Mouse (Mus musculus): ENCODE measurements around the gene Abhd16a. TPM values are rescaled to one million over a fixed set of nuclear protein-coding genes. Genes with fewer than 3 reads are reported as not detected.

Gene Abhd16a
- polyA plus RNA-seq, 1 experiment: 211 TPM

- Histone ChIP-seq H3K9me3 (no peaks in the 10 kb centered on the region), H3K4me3 (replicated peaks) (peak overlapping the region; percentile 96), H3K36me3 (replicated peaks; ENCODE audit: low read length) (peaks cover 59% of the 10 kb centered on the region), H3K27me3 (replicated peaks) (no peaks in the 10 kb centered on the region), H3K4me1 (peaks cover 76% of the 10 kb centered on the region)
- no peak for TF ChIP-seq GATA1 (IDR thresholded peaks at IDR 0.05; ENCODE audit: borderline replicate concordance, low read length)
- TF ChIP-seq FLI1 (IDR thresholded peaks at IDR 0.05; ENCODE audit: low read length): no peak
Observed at GRCm38 (mm10) chr17:35127017-35127416, 38.0 kb downstream of the Abhd16a start.

- Histone ChIP-seq H3K4me1 (peaks cover 71% of the 10 kb centered on the region), H3K27me3 (replicated peaks) (no peaks in the 10 kb centered on the region), H3K9me3 (no peaks in the 10 kb centered on the region), H3K36me3 (replicated peaks; ENCODE audit: low read length) (peaks cover 48% of the 10 kb centered on the region), H3K4me3 (replicated peaks) (no peak overlapping the region)
- TF ChIP-seq FLI1 (IDR thresholded peaks at IDR 0.05; ENCODE audit: low read length): no peak
- TF ChIP-seq GATA1 (IDR thresholded peaks at IDR 0.05; ENCODE audit: borderline replicate concordance, low read length): no peak
Observed at GRCm38 (mm10) chr17:35128996-35129395, 39.9 kb downstream of the Abhd16a start.

- no peaks in the 10 kb centered on the region for H3K9me3 ChIP-seq
- no peaks in the 10 kb centered on the region for H3K27me3 ChIP-seq (replicated peaks)
- peak overlapping the region; percentile 53 for H3K4me3 ChIP-seq (replicated peaks)
- H3K36me3 ChIP-seq (replicated peaks; ENCODE audit: low read length): peaks cover 37% of the 10 kb centered on the region
- peaks cover 56% of the 10 kb centered on the region for H3K4me1 ChIP-seq
- TF ChIP-seq GATA1 (IDR thresholded peaks at IDR 0.05; ENCODE audit: borderline replicate concordance, low read length) (no peak), FLI1 (IDR thresholded peaks at IDR 0.05; ENCODE audit: low read length) (no peak)
Observed at GRCm38 (mm10) chr17:35131038-35131437, 42.0 kb downstream of the Abhd16a start.

- Histone ChIP-seq H3K4me3 (replicated peaks) (peak within 1 kb of the TSS; percentile 53), H3K27me3 (replicated peaks) (no peaks in the 10 kb centered on the region), H3K9me3 (no peaks in the 10 kb centered on the region), H3K4me1 (peaks cover 56% of the 10 kb centered on the region), H3K36me3 (replicated peaks; ENCODE audit: low read length) (peaks cover 37% of the 10 kb centered on the region)
- TF ChIP-seq FLI1 (IDR thresholded peaks at IDR 0.05; ENCODE audit: low read length) (no peak), GATA1 (IDR thresholded peaks at IDR 0.05; ENCODE audit: borderline replicate concordance, low read length) (no peak)
Observed at GRCm38 (mm10) chr17:35131500-35132173, 42.6 kb downstream of the Abhd16a start, which contains the start of gene Apom. Gene Apom, minus strand, starts transcription at chr17:35132050.

- H3K4me1 ChIP-seq: peaks cover 56% of the 10 kb centered on the region
Observed at GRCm38 (mm10) chr17:35132174-35132560, 43.1 kb downstream of the Abhd16a start.

DNA sequence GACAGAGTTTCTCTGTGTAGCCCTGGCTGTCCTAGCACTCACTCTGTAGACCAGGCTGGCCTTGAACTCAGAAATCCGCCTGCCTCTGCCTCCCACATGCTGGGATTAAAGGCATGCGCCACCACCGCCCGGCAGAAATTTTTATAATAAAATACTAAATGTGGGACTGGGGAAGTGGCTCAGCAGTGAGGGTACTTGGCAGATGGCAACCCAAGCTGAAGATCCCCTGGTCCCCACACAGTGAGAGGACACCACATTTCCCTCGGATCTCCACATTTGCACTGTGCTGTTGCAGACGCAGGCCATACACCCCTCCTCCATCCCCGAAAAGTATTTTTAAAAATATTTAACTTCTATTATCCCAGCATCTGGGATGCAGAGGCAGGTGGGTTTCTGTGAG, 44.5 kb downstream of the Abhd16a start:
- no peaks in the 10 kb centered on the region for H3K9me3 ChIP-seq
- H3K4me1 ChIP-seq: peaks cover 58% of the 10 kb centered on the region
- no peaks in the 10 kb centered on the region for H3K27me3 ChIP-seq (replicated peaks)
- peaks cover 37% of the 10 kb centered on the region for H3K36me3 ChIP-seq (replicated peaks; ENCODE audit: low read length)
- TF ChIP-seq GATA1 (IDR thresholded peaks at IDR 0.05; ENCODE audit: borderline replicate concordance, low read length): no peak
- no peak for TF ChIP-seq FLI1 (IDR thresholded peaks at IDR 0.05; ENCODE audit: low read length)
- no peak overlapping the region for H3K4me3 ChIP-seq (replicated peaks)

More at GRCm38 (mm10) chr17:35132174-35132560, 43.1 kb downstream of the Abhd16a start:
- TF ChIP-seq GATA1 (IDR thresholded peaks at IDR 0.05; ENCODE audit: borderline replicate concordance, low read length) (no peak), FLI1 (IDR thresholded peaks at IDR 0.05; ENCODE audit: low read length) (no peak)
- H3K27me3 ChIP-seq (replicated peaks): no peaks in the 10 kb centered on the region
- H3K4me3 ChIP-seq (replicated peaks): no peak overlapping the region
- H3K9me3 ChIP-seq: no peaks in the 10 kb centered on the region
- peaks cover 36% of the 10 kb centered on the region for H3K36me3 ChIP-seq (replicated peaks; ENCODE audit: low read length)

DNA sequence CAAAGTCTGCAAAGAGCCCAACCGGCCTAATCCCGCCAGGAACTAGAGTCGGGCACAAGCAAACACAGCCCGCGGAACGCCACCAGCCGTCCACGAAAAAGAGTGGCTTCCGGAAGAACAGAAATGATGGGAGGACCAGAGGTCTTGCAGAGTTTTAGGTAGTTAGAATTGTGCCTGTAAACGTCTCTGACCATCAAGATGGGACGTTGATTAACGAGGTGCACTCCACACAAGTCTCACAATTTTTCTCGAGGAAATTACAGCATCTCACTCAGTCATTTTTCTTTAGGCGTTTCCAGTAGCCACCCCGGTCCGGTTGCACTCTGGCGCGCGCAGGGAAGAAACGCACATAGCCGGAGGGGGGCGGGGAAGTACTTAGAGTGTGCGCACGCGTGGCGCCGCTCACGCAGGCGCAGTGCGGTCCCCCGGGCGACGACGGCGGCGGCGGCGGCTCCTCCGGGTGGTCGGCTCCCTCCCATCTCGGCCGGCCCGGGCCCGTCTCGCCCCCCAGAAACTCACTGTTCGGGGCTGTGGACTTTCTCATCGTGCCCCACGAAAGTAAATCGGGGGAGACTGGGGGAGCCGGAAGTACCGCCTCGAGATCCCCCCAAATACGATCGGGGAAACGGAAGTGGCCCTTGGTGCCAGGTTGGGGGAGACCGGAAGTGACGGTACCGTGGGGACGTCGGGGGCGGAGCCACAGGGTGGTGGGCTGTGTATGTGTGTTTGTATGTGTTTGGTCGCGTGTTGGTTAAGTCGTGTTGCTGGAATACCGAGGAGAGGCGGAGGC, 45.9 kb downstream of the Abhd16a start, which contains the start of gene Bag6:
Gene Bag6, plus strand, starts transcription at position 378 of the 790 bp plus-strand sequence.
- H3K36me3 ChIP-seq (replicated peaks; ENCODE audit: low read length): peaks cover 41% of the 10 kb centered on the region
- peaks cover 60% of the 10 kb centered on the region for H3K4me1 ChIP-seq
- H3K4me3 ChIP-seq (replicated peaks): peak within 1 kb of the TSS; percentile 93
- no peaks in the 10 kb centered on the region for H3K27me3 ChIP-seq (replicated peaks)
- TF ChIP-seq GATA1 (IDR thresholded peaks at IDR 0.05; ENCODE audit: borderline replicate concordance, low read length) (no peak), FLI1 (IDR thresholded peaks at IDR 0.05; ENCODE audit: low read length) (peak; percentile 94; the same call in 1 of the 2 replicates)
- H3K9me3 ChIP-seq: no peaks in the 10 kb centered on the region

- peak overlapping the region; percentile 93 for H3K4me3 ChIP-seq (replicated peaks)
- H3K9me3 ChIP-seq: no peaks in the 10 kb centered on the region
- H3K4me1 ChIP-seq: peaks cover 56% of the 10 kb centered on the region
- no peaks in the 10 kb centered on the region for H3K27me3 ChIP-seq (replicated peaks)
- TF ChIP-seq FLI1 (IDR thresholded peaks at IDR 0.05; ENCODE audit: low read length) (no peak), GATA1 (IDR thresholded peaks at IDR 0.05; ENCODE audit: borderline replicate concordance, low read length) (no peak)
- H3K36me3 ChIP-seq (replicated peaks; ENCODE audit: low read length): peaks cover 41% of the 10 kb centered on the region
Observed at GRCm38 (mm10) chr17:35135591-35136320, 46.7 kb downstream of the Abhd16a start.

- no peak for TF ChIP-seq FLI1 (IDR thresholded peaks at IDR 0.05; ENCODE audit: low read length)
- no peak for TF ChIP-seq GATA1 (IDR thresholded peaks at IDR 0.05; ENCODE audit: borderline replicate concordance, low read length)
- no peaks in the 10 kb centered on the region for H3K27me3 ChIP-seq (replicated peaks)
- peaks cover 69% of the 10 kb centered on the region for H3K36me3 ChIP-seq (replicated peaks; ENCODE audit: low read length)
- peaks cover 39% of the 10 kb centered on the region for H3K4me1 ChIP-seq
- no peak overlapping the region for H3K4me3 ChIP-seq (replicated peaks)
- H3K9me3 ChIP-seq: peaks cover 8% of the 10 kb centered on the region
Observed at GRCm38 (mm10) chr17:35139269-35139668, 50.2 kb downstream of the Abhd16a start.
